Mouse (Mus musculus) lung, postnatal 10 days (tissue): ENCODE measurements at regions not wholly inside any gene's neighbourhood (a gene's known extent, or its start where the extent isn't known, plus 50 kb on each side); places are given as distances from the start of the nearest gene placed in this dataset.

Experiments
- DNase-seq: peaks from one replicate; pipeline ENCODE4 v3.0.0; 2021

DNA sequence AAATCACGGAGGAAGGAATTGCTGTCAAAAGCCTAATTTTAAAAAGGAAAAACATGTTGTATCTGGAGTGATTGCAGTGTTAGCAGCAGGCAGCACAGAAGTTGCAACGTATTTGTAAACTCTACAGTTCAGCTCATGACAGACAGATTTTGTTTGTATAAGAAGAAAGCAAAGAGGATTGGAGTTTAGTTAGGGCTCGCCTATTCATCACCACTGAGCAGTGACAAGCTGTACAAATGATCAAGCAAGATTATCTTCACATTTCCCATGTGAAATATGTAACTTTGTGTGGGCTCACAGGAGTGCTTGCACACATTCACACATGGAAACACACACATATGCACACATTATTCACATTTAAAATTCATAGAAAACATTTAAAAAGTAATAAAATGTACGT, 57.5 kb upstream of the Cenpw start:
- DNase-seq: no peak
